Mouse (Mus musculus): ENCODE data around the gene Acadvl.
"Not testable (repeated sequence)": the region's sequence is repeated elsewhere in the genome, so short reads cannot be mapped to it uniquely, and the experiment has no call there.

Gene Acadvl

GRCm38 (mm10) chr11:70026689-70027088 lies 11.5 kb upstream of the Acadvl start:
- peak; percentile 40 for DNase-seq

- DNase-seq: no peak
These were observed 8.9 kb upstream of the Acadvl start for GRCm38 (mm10) chr11:70024151-70024514.

- no peak for DNase-seq
These were observed 8.4 kb upstream of the Acadvl start for GRCm38 (mm10) chr11:70023481-70024150.

GRCm38 (mm10) chr11:70021264-70022132 lies 6.3 kb upstream of the Acadvl start:
- peak; percentile 98 for DNase-seq

GRCm38 (mm10) chr11:70020731-70021263 lies 5.6 kb upstream of the Acadvl start:
- DNase-seq: peak; percentile 74

GRCm38 (mm10) chr11:70020022-70020631 lies 4.9 kb upstream of the Acadvl start:
- no peak for DNase-seq

DNA sequence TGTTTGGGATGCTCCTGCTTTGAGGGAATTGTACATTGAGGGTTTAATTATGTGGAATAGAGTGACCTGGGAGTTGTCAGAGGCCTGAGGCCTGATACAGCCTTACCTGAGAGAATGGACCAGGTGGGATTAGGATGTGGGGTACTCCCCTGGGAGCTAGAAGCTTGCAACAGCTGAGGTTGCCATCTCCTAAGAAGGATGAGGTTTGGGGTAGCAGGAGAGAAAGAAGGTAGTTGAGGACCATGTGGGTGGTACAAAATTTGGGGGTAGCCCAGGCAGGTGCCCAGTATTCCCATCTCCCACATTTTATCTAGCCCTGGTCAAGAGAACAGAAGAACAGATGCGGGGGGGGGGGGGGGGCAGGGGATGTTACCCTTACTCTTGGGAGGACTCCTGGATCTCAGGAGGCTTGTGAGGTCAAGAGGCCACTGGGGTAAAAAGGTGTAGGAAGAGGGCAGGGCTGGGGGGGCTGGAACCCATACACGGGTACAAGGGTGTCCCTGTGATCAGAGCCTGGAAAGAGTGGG lies 4.3 kb upstream of the Acadvl start:
- no peak for DNase-seq

- peak; percentile 55 for DNase-seq
These were observed 3.1 kb upstream of the Acadvl start for GRCm38 (mm10) chr11:70018131-70018990.

GRCm38 (mm10) chr11:70017199-70017767 lies 2.1 kb upstream of the Acadvl start:
- no peak for DNase-seq

GRCm38 (mm10) chr11:70016669-70017068 lies 1.5 kb upstream of the Acadvl start, which contains the start of gene Dlg4:
Gene Dlg4, plus strand, starts transcription at chr11:70016942.
- DNase-seq: no peak

GRCm38 (mm10) chr11:70016177-70016576 lies 966 bp upstream of the Acadvl start:
- not testable (repeated sequence) for DNase-seq

GRCm38 (mm10) chr11:70015677-70016076 lies 466 bp upstream of the Acadvl start:
- no peak for DNase-seq

GRCm38 (mm10) chr11:70014051-70014450 lies 1.2 kb downstream of the Acadvl start:
- DNase-seq: no peak

- DNase-seq: no peak
These were observed 1.8 kb downstream of the Acadvl start for GRCm38 (mm10) chr11:70013408-70013807.

GRCm38 (mm10) chr11:70012931-70013330 lies 2.3 kb downstream of the Acadvl start:
- no peak for DNase-seq

DNA sequence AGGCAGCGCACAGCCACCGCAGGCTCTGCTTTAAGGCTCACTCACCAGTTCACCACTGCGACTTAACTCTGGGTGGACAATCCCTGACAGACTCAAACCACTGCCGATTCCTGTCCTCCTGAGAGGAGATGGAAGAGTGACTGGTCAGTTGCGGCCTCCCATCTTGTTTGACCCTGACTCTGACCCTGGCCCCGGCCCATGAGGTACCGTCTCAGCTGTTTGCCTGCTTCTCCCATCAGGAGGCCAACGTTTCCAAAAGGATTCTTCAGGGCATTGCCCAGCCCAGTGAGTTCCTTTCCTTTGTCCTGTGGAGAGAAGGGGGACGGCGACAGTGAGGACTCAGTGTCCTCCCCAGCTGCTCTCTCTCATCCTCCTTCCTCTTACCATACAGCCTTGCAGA lies 4.2 kb downstream of the Acadvl start:
- no peak for DNase-seq

DNA sequence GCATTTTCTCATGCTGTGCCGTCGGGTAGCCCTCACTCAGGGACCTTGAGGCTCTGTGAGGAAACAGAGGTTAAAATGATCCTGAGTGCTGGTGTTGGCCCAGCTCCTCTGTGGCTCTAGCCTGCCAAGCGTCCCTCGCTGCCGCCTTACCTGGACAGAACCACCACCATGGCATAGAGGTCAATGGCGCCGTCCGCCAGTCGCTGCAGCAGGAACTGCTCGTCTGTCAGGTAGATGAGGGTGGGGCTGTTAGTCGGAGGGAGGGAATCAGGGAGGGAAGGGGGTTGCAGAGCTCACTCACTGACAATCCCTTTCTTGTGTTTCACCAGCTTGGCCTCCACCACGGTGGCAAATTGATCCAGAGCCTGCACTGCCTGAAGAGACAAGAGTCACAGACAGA lies 4.7 kb downstream of the Acadvl start:
- DNase-seq: no peak

DNA sequence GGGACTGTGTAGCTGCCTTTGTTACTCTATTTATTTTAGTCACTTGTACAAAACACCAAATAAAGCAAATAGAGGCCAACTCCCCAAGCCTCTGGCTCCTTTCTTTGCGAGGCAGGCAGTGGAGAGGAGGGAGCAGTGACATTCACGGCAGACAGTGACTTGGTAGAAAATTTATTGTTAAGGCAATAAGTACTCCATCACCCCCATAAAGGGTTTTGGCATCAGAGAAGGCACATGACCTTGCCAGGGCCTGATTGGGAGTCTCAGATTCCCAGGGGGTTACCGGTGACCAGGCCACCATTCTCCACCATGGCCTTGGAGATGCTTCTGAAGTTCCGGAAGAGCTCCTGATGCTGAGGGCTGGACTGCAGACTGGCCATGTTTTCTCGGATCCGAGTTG lies 5.2 kb downstream of the Acadvl start:
- DNase-seq: no peak

GRCm38 (mm10) chr11:70005521-70005920 lies 9.7 kb downstream of the Acadvl start:
- DNase-seq: no peak

DNA sequence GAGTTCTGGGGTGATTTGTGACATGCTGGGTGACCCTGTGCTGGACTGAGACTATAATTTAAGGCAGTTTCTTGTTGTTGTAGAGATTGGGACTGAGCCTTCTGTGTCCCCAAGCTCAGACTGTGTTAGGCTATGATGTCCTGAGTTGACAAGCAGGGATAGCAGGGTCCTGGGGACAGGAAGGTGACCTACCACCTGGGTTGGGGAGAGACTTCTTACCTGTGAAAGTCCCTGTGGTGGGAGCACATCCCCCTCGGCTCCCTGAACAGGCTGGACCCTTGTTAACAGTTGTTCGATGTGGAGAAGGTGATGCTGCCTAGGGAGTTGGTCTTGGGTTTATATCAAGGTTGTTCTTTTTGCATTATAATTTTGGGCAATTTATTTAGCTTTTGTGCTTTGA lies 12.7 kb downstream of the Acadvl start:
- DNase-seq: no peak

GRCm38 (mm10) chr11:70001865-70002264 lies 13.3 kb downstream of the Acadvl start:
- peak; percentile 49 for DNase-seq

GRCm38 (mm10) chr11:70001159-70001558 lies 14.1 kb downstream of the Acadvl start:
- DNase-seq: no peak
